Mouse (Mus musculus): ENCODE results near the gene Tmod3.

- no peak for TF ChIP-seq GATA1 (IDR thresholded peaks at IDR 0.05; ENCODE audit: low read length)
- no peak for TF ChIP-seq TAL1 (IDR thresholded peaks at IDR 0.05; ENCODE audit: low read length)
These were observed 37.6 kb upstream of the Tmod3 start for GRCm38 (mm10) chr9:75597036-75597435.
